19 mouse cellular contexts compared by ENCODE assay signal in genomic region chr1:73545401-73545800, GRCm38 (mm10).
DNase-seq lines count a peak whose midpoint lies in the region; ATAC-seq and TF ChIP-seq lines count a peak whose summit lies in the region.
"Had no signal": no experiment of that assay in that cellular context is flagged by ENCODE, and none has a peak within 500 bp of the region (broad histone marks: within the 10 kb centered on the region; RNA-seq: fewer than 3 reads in every experiment).

No protein-coding gene starts in this region.

- no peak overlapping the region for H3K27ac ChIP-seq in liver, postnatal 0 days (ENCODE audit: low read depth)
- H3K27ac ChIP-seq: liver, embryonic 15.5 days; neural tube, embryonic 12.5 days had no signal

- TF ChIP-seq CTCF in liver, postnatal 0 days (IDR thresholded peaks at IDR 0.05; ENCODE audit: low read depth), result no peak

- H3K4me1 ChIP-seq in liver, postnatal 0 days (ENCODE audit: insufficient read depth), result no peaks in the 10 kb centered on the region
- H3K4me1 ChIP-seq: liver, embryonic 15.5 days; neural tube, embryonic 12.5 days had no signal

- ATAC-seq in liver, postnatal 0 days, result no peak
- ATAC-seq: forebrain, embryonic 16.5 days; intestine, embryonic 16.5 days; midbrain, embryonic 16.5 days had no signal

- H3K9ac ChIP-seq in liver, postnatal 0 days (replicated peaks), result no peak overlapping the region
- H3K9ac ChIP-seq: liver, embryonic 15.5 days; neural tube, embryonic 12.5 days had no signal

- H3K27me3 ChIP-seq in liver, postnatal 0 days (ENCODE audit: insufficient read depth, low read length), result no peaks in the 10 kb centered on the region
- H3K27me3 ChIP-seq: liver, embryonic 15.5 days; neural tube, embryonic 12.5 days had no signal

- H3K9me3 ChIP-seq in liver, postnatal 0 days (ENCODE audit: low read length), result no peaks in the 10 kb centered on the region
- H3K9me3 ChIP-seq: liver, embryonic 15.5 days; neural tube, embryonic 12.5 days had no signal

- TF ChIP-seq EP300 in liver, postnatal 0 days (IDR thresholded peaks at IDR 0.05; ENCODE audit: low read depth), result no peak

- DNase-seq in gastrocnemius, postnatal 25 days, result peak; percentile 28
- no peak for DNase-seq in gastrocnemius, adult 18-20 months (ENCODE audit: low spot score)
- DNase-seq in Muller cell, postnatal 12 days (ENCODE audit: inconsistent ontology term), result peak; percentile 91
- peak; percentile 90 for DNase-seq in fibroblast of lung, adult 2 months (ENCODE audit: low read depth)
- DNase-seq in kidney, postnatal 36 days, result peak; percentile 17 to 33
- no peak for DNase-seq in adrenal gland, adult (ENCODE audit: inconsistent age in 2 of 2, low spot score in 1 of 2)
- DNase-seq in liver, postnatal 0 days, result no peak
- DNase-seq in heart, adult 9 months (ENCODE audit: low spot score in 2 of 2), result no peak
- DNase-seq: adrenal gland, postnatal 10 days; B cell, adult 2 months; cerebellum, adult 2 months; gastrocnemius, postnatal 36 days; right cerebral cortex, postnatal 14 days; thymus, postnatal 4 days had no signal

- no peaks in the 10 kb centered on the region for H3K36me3 ChIP-seq in liver, postnatal 0 days (replicated peaks; ENCODE audit: insufficient read depth, low read length)
- H3K36me3 ChIP-seq: liver, embryonic 15.5 days; neural tube, embryonic 12.5 days had no signal

- H3K4me2 ChIP-seq in liver, postnatal 0 days (ENCODE audit: low read depth, low read length), result no peak overlapping the region
- H3K4me2 ChIP-seq: liver, embryonic 15.5 days; neural tube, embryonic 12.5 days had no signal

- H3K4me3 ChIP-seq in liver, postnatal 0 days (ENCODE audit: low read depth, low read length), result no peak overlapping the region
- H3K4me3 ChIP-seq: liver, embryonic 15.5 days; neural tube, embryonic 12.5 days had no signal

- 68% methylated on average over 6 of the region's 6 CpGs for WGBS in liver, postnatal 0 days (ENCODE audit: insufficient replicate concordance)

Comparison
In these comparisons a context has a peak if more than half of its experiments do, and no peak if none do; other contexts are left out.
1. DNase-seq: peak in gastrocnemius, postnatal 25 days (single experiment), Muller cell, postnatal 12 days (single experiment), fibroblast of lung, adult 2 months (single experiment) and kidney, postnatal 36 days (2 of 2); none in gastrocnemius, adult 18-20 months (single experiment), adrenal gland, adult (0 of 2), liver, postnatal 0 days (single experiment) and heart, adult 9 months (0 of 2).